Mouse (Mus musculus) intestine, embryonic 15.5 days (tissue): Measurements from ENCODE around the gene Jak3. TPM values are rescaled to one million over a fixed set of nuclear protein-coding genes. Genes with fewer than 3 reads are reported as not detected.

ENCODE experiments used
- ATAC-seq: fragments of 200-750 bp; cut with Nextera tagmentation; 2 replicates; pipeline ENCODE4 v1.8.0; 2017; ENCODE audit warnings: moderate TSS enrichment, moderate library complexity
- H3K27ac ChIP-seq: fragments of 300-500 bp; sonication (generic); 2 replicates; pipeline ENCODE4 v1.5.1; 2015; ENCODE audit warnings: mild to moderate bottlenecking, inconsistent platforms
- H3K27me3 ChIP-seq: fragments of 300-500 bp; sonication (generic); replicated peaks from 2 replicates; pipeline ENCODE4 v1.6.1; 2015; ENCODE audit warnings: inconsistent platforms
- H3K36me3 ChIP-seq: fragments of 300-500 bp; sonication (generic); 2 replicates; pipeline ENCODE4 v1.6.1; 2015; ENCODE audit warnings: inconsistent platforms
- H3K4me1 ChIP-seq: fragments of 300-500 bp; sonication (generic); replicated peaks from 2 replicates; pipeline ENCODE4 v1.6.1; 2015; ENCODE audit warnings: inconsistent platforms
- H3K4me2 ChIP-seq: fragments of 300-500 bp; sonication (generic); replicated peaks from 2 replicates; pipeline ENCODE4 v1.6.1; 2015; ENCODE audit warnings: mild to moderate bottlenecking, inconsistent platforms
- H3K4me3 ChIP-seq: fragments of 300-500 bp; sonication (generic); replicated peaks from 2 replicates; pipeline ENCODE4 v1.5.1; 2015; ENCODE audit warnings: inconsistent platforms
- H3K9ac ChIP-seq: fragments of 300-500 bp; sonication (generic); 2 replicates; pipeline ENCODE4 v1.6.1; 2015; ENCODE audit warnings: inconsistent platforms
- H3K9me3 ChIP-seq: fragments of 300-500 bp; sonication (generic); 2 replicates; pipeline ENCODE4 v1.6.1; 2016; ENCODE audit warnings: inconsistent platforms
- WGBS: fragments of 180-500 bp; shearing (Covaris S2); methylation state at CpG from one replicate; pipeline ENCODE4 v1.1.7; 2015; 5-methylcytosine and 5-hydroxymethylcytosine counted together
- polyA plus RNA-seq: library from polyadenylated mRNA; unstranded; fragments of >200 nt; fragmentation: Nextera tagmentation; extraction: Ambion mirVana; gene quantifications from 2 replicates; pipeline ENCODE4 v1.2.1, GENCODE M21; 2015

Gene Jak3
- polyA plus RNA-seq, 1 experiment from 2014 or later, result 9.2 TPM

- 57% methylated on average over 5 of the region's 5 CpGs for WGBS
- H3K4me1 ChIP-seq, result peaks cover 29% of the 10 kb centered on the region
- H3K27ac ChIP-seq, result no peak overlapping the region
- H3K4me2 ChIP-seq, result no peak overlapping the region
- no peak for ATAC-seq
- H3K9me3 ChIP-seq, result no peaks in the 10 kb centered on the region
- peaks cover 27% of the 10 kb centered on the region for H3K27me3 ChIP-seq
- no peak overlapping the region for H3K9ac ChIP-seq
- no peaks in the 10 kb centered on the region for H3K36me3 ChIP-seq
- H3K4me3 ChIP-seq, result no peak overlapping the region
Measured at GRCm38 (mm10) chr8:71667256-71667655, 8.8 kb upstream of the Jak3 start.

GRCm38 (mm10) chr8:71668220-71668975 lies 7.7 kb upstream of the Jak3 start:
- H3K9ac ChIP-seq, result no peak overlapping the region
- 3% methylated on average over 21 of the region's 21 CpGs for WGBS
- H3K4me2 ChIP-seq, result peak overlapping the region; percentile 46

GRCm38 (mm10) chr8:71670198-71670597 lies 5.9 kb upstream of the Jak3 start:
- 13% methylated on average over 9 of the region's 12 CpGs for WGBS
- Histone ChIP-seq H3K36me3 (no peaks in the 10 kb centered on the region), H3K27ac (no peak overlapping the region), H3K27me3 (peaks cover 13% of the 10 kb centered on the region), H3K9me3 (no peaks in the 10 kb centered on the region), H3K9ac (no peak overlapping the region), H3K4me2 (peak overlapping the region; percentile 86), H3K4me1 (peaks cover 29% of the 10 kb centered on the region), H3K4me3 (peak overlapping the region; percentile 43)
- ATAC-seq, result no peak

More at GRCm38 (mm10) chr8:71668220-71668975, 7.7 kb upstream of the Jak3 start:
- Histone ChIP-seq H3K9me3 (no peaks in the 10 kb centered on the region), H3K27ac (no peak overlapping the region), H3K27me3 (peaks cover 19% of the 10 kb centered on the region), H3K4me3 (peak overlapping the region; percentile 5; the same call in 1 of the 2 replicates), H3K36me3 (no peaks in the 10 kb centered on the region), H3K4me1 (peaks cover 29% of the 10 kb centered on the region)
- no peak for ATAC-seq

GRCm38 (mm10) chr8:71670621-71671548 lies 5.2 kb upstream of the Jak3 start:
- H3K36me3 ChIP-seq, result no peaks in the 10 kb centered on the region
- no peak overlapping the region for H3K27ac ChIP-seq
- under 1% methylated on average over 59 of the region's 64 CpGs for WGBS
- peak overlapping the region; percentile 86 for H3K4me2 ChIP-seq
- peak overlapping the region; percentile 43 for H3K4me3 ChIP-seq
- no peaks in the 10 kb centered on the region for H3K9me3 ChIP-seq
- peaks cover 13% of the 10 kb centered on the region for H3K27me3 ChIP-seq
- H3K9ac ChIP-seq, result peak overlapping the region; percentile 1; the same call in 1 of the 2 replicates
- H3K4me1 ChIP-seq, result peaks cover 31% of the 10 kb centered on the region
- peak; percentile 38 for ATAC-seq

GRCm38 (mm10) chr8:71671549-71671965 lies 4.5 kb upstream of the Jak3 start, which contains the start of gene Unc13a:
Gene Unc13a (minus strand): TSS chr8:71671757.
- no peaks in the 10 kb centered on the region for H3K36me3 ChIP-seq
- H3K9ac ChIP-seq, result peak within 1 kb of the TSS; percentile 1; the same call in 1 of the 2 replicates
- H3K4me1 ChIP-seq, result peaks cover 30% of the 10 kb centered on the region
- H3K4me2 ChIP-seq, result peak within 1 kb of the TSS; percentile 86
- peak; percentile 75 for ATAC-seq
- H3K9me3 ChIP-seq, result no peaks in the 10 kb centered on the region
- peaks cover 11% of the 10 kb centered on the region for H3K27me3 ChIP-seq
- peak within 1 kb of the TSS; percentile 43 for H3K4me3 ChIP-seq
- H3K27ac ChIP-seq, result peak within 1 kb of the TSS; percentile 6; the same call in 1 of the 2 replicates
- under 1% methylated on average over 42 of the region's 42 CpGs for WGBS

- H3K36me3 ChIP-seq, result no peaks in the 10 kb centered on the region
- no peaks in the 10 kb centered on the region for H3K9me3 ChIP-seq
- ATAC-seq, result no peak
- peak overlapping the region; percentile 6; the same call in 1 of the 2 replicates for H3K27ac ChIP-seq
- no peak overlapping the region for H3K9ac ChIP-seq
- no peak overlapping the region for H3K4me3 ChIP-seq
- peaks cover 11% of the 10 kb centered on the region for H3K27me3 ChIP-seq
- peak overlapping the region; percentile 86 for H3K4me2 ChIP-seq
- peaks cover 30% of the 10 kb centered on the region for H3K4me1 ChIP-seq
- WGBS, result 55% methylated on average over 6 of the region's 6 CpGs
Measured at GRCm38 (mm10) chr8:71672168-71672735, 3.8 kb upstream of the Jak3 start.

- H3K4me3 ChIP-seq, result no peak overlapping the region
- peaks cover 17% of the 10 kb centered on the region for H3K27me3 ChIP-seq
- 51% methylated on average over 2 of the region's 2 CpGs for WGBS
Measured at GRCm38 (mm10) chr8:71674071-71674470, 2.0 kb upstream of the Jak3 start.

GRCm38 (mm10) chr8:71675456-71676019 lies 558 bp upstream of the Jak3 start:
- WGBS, result 38% methylated on average over 9 of the region's 9 CpGs
- ATAC-seq, result no peak
- Histone ChIP-seq H3K4me1 (peaks cover 29% of the 10 kb centered on the region), H3K4me2 (peak overlapping the region; percentile 87), H3K4me3 (peak overlapping the region; percentile 69), H3K9ac (peak overlapping the region; percentile 81; the same call in 1 of the 2 replicates), H3K27me3 (peaks cover 24% of the 10 kb centered on the region), H3K9me3 (no peaks in the 10 kb centered on the region), H3K36me3 (no peaks in the 10 kb centered on the region), H3K27ac (peak overlapping the region; percentile 86)

More at GRCm38 (mm10) chr8:71674071-71674470, 2.0 kb upstream of the Jak3 start:
- H3K27ac ChIP-seq, result no peak overlapping the region
- H3K9ac ChIP-seq, result no peak overlapping the region
- no peaks in the 10 kb centered on the region for H3K36me3 ChIP-seq
- no peak overlapping the region for H3K4me2 ChIP-seq
- no peaks in the 10 kb centered on the region for H3K9me3 ChIP-seq
- H3K4me1 ChIP-seq, result peaks cover 22% of the 10 kb centered on the region
- no peak for ATAC-seq

GRCm38 (mm10) chr8:71676803-71677202 lies 707 bp downstream of the Jak3 start:
- no peak for ATAC-seq
- Histone ChIP-seq H3K4me2 (peak overlapping the region; percentile 87), H3K27ac (peak overlapping the region; percentile 86), H3K4me1 (peaks cover 25% of the 10 kb centered on the region), H3K4me3 (peak overlapping the region; percentile 69), H3K9ac (peak overlapping the region; percentile 81), H3K9me3 (no peaks in the 10 kb centered on the region), H3K36me3 (no peaks in the 10 kb centered on the region), H3K27me3 (peaks cover 32% of the 10 kb centered on the region)
- 55% methylated on average over 9 of the region's 9 CpGs for WGBS

- peak overlapping the region; percentile 87 for H3K4me2 ChIP-seq
- no peaks in the 10 kb centered on the region for H3K9me3 ChIP-seq
Measured at GRCm38 (mm10) chr8:71677555-71677954, 1.5 kb downstream of the Jak3 start.

GRCm38 (mm10) chr8:71678216-71678615 lies 2.1 kb downstream of the Jak3 start:
- H3K4me2 ChIP-seq, result no peak overlapping the region
- peaks cover 25% of the 10 kb centered on the region for H3K4me1 ChIP-seq
- 75% methylated on average over 4 of the region's 4 CpGs for WGBS
- H3K4me3 ChIP-seq, result no peak overlapping the region
- H3K27ac ChIP-seq, result no peak overlapping the region
- no peak overlapping the region for H3K9ac ChIP-seq
- ATAC-seq, result no peak
- H3K9me3 ChIP-seq, result no peaks in the 10 kb centered on the region
- H3K27me3 ChIP-seq, result peaks cover 46% of the 10 kb centered on the region
- no peaks in the 10 kb centered on the region for H3K36me3 ChIP-seq

More at GRCm38 (mm10) chr8:71677555-71677954, 1.5 kb downstream of the Jak3 start:
- Histone ChIP-seq H3K27me3 (peaks cover 39% of the 10 kb centered on the region), H3K4me1 (peaks cover 25% of the 10 kb centered on the region), H3K4me3 (no peak overlapping the region), H3K27ac (no peak overlapping the region), H3K9ac (no peak overlapping the region), H3K36me3 (no peaks in the 10 kb centered on the region)
- no peak for ATAC-seq
